Mouse (Mus musculus): ENCODE data around the gene Cyp39a1.

The Cyp39a1 gene

DNA sequence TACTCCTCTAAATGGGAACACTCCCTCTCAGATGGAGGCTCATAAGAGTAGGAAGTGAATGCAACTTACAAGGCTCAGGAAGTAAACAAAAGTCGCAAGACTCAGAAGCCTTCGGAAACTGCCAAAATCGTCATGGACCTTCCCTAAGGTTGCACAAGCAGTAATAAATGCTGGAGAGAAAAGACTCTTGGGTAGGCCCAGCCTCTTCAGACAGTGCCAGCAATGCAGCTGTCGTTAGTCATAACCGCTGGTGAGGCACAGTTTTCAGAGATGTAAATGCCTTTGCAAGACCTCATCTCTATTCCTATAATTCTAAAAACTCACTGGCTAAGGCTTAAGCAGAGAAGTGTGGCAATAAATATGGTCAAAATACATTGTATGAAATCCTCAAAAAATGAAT lies 121.0 kb downstream of the Cyp39a1 start:
- no peak for DNase-seq

DNA sequence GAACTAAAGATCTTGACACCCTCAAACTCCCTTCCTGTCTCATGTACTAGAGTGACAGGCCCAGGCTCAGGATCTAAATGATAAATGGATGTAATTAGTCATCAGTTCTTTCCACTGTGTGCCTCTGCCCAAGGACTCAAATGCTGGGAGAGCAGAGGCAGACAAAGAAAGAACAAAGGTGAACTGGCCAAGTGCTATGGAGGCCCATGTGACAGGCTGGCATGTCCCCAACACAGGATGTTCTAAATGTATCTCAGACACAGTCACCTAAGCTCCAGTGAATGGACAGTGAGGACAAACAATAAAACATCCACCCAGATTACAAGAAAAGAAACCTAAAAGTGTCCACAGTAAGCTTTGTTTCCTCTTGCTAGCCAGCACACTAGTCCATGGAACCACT lies 122.2 kb downstream of the Cyp39a1 start:
- no peak for DNase-seq

DNA sequence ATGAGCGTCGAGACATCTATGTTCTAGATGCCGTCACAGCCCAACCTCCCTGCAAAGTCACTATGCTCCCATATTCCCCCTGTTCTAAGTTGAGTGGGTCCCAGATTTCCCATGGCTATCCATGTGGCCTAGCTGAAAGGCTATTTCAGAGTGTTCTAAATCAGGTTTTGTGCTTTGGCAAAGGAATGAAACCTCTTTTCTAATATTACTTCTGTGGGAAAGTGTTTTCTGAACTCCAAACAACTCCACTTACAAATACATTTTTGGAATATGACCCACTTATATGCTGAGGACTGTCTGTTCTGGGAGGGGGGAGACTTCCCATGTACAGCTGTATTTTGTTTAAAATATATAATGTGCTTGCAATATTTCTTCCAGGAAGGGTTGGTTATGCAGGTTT lies 124.5 kb downstream of the Cyp39a1 start:
- no peak for DNase-seq

DNA sequence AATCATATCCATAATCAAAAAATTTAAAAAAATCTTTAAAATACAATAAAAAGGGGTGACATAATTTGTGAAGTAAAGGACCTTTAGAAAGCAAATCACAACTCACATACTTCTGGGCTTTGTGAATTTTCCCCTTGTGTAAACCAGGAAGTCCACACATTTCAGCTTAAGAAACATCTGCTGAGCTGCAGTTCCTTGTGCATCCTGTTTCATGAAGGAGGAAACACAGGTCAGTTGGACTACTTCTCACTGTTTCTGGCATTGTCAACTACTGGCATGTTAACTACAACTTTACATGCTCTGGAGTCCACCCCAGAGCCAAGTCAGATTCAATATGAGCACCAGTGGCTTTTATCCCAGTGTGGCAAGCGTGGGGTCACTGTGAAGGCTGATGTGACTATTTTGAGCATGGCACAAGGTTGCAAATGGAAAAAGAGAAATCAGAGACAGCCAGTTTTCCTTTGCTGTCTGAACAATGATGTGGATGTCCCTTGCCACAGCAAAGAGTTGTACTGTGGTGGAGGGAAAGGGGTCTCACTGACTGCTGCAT lies 127.6 kb downstream of the Cyp39a1 start:
- no peak for DNase-seq
